Mouse (Mus musculus): ENCODE measurements around the gene Gm45140.

Gene Gm45140

DNA sequence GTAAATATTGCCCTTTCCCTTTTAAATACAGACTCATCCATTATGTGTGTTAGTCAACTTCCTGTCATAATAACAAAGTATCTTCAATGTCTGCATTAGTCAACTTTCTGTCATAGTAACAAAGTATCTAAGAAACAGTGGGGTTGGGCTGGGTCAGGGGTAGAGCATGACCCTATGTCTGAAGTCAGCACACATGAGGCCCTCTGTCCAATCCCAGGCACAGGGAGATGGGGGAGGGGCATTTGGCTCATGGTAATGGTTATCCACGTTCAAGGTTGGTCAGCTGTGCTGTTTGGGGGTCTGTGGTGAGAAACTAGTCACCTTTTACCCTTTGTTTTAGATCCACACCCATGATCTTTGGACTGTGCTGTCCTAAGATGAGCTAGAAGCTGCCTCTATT is 90.3 kb downstream of the Gm45140 start:
- peak in 1 of 2 experiments; percentile 58 for DNase-seq (ENCODE audit: inconsistent age in 2 of 2, low spot score in 1 of 2)

DNA sequence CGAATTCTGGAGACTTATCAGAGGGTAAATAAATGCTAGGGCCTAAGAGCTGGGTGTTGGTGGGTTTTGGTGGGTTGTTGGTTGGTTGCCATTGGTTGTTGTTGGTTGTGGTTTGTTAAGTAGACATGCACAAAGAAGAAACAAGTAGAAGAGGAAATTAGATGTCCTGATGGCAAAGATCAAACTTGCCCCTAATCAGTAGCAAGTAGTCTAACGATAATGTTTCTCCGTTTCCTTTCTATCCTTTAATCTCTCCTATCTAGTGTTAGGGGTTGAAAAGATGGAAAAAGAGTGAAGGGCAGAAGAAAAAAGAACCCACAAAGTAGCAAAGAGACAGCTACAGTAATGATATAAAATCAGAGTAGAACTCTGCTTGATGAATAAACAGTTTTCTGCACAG is 91.0 kb downstream of the Gm45140 start:
- no peak for DNase-seq (ENCODE audit: inconsistent age in 2 of 2, low spot score in 1 of 2)

DNA sequence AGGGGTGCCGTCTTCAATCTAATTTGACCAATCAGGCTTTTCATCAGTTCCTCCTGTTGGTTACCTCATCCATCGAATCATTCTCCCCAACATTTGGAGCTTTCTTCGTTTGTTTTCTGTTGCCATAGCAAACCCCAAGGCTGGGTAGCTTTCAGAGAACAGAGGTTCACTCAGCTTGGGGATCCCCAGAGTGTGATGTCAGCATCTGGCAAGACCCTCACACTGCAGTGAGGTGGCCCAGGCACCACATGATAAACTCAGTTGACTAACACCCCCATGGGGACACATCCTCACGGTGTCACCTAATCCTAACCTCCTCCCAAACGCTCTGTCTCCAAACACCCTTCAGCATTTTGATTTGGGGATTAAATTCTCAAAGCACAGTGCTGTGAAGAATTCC is 92.3 kb downstream of the Gm45140 start:
- DNase-seq (ENCODE audit: inconsistent age in 2 of 2, low spot score in 1 of 2) = no peak

DNA sequence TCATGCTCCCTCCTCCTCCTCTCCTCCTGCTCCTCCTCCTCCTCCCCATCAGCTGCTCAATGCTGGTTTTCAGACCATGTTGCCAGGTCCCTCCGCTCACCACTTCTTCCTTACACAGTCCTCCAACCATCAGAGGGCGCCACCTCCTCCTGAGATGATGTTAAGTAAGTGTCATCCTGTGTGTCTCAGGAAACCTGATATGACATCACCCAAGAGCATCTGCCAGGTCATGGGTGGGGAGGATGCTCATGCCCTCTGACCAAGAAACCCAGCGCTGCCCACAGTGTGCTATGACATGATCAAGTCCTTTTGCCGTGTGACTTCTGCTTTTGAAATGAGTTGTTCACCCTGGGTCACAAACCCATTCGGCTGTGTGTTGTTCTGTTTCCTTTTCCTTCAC is 92.8 kb downstream of the Gm45140 start:
- DNase-seq (ENCODE audit: inconsistent age in 2 of 2, low spot score in 1 of 2) = no peak

DNA sequence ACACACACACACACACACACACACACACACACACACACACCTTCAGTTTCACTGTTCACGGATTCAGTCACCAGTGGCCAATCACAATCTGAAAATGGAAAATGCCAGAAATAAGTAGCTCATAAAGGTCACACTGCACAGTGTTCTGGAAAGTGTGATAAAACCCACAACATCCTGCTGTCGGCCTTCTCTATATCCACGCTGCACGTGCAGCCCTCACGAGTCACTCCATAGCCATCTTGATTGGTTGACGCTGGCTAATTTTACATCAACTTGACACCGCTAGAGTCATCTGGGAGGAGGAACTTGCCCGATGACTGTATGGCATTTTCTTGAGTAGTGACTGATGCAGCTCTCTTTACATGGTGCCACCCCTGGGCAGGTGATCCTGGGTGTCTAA is 93.6 kb downstream of the Gm45140 start:
- DNase-seq (ENCODE audit: inconsistent age in 2 of 2, low spot score in 1 of 2) = no peak

DNA sequence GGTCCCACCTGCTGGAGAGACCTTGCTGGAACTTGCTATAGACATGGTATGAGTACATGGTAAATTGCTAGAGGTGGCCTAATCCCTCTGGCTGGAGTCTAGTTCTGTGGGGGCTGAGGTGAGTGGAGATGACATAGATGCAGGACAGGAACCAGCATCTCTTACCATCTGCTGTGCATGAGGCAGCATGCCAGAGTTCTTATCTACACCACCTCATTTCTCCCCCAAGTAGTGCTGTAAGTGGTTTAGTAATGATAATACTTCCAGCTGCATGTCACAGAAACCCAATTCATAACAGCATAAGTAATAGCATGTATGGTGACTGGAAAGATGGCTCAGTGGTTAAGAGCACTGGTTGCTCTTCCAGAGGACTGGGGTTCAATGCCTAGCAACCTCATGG is 95.1 kb downstream of the Gm45140 start:
- no peak for DNase-seq (ENCODE audit: inconsistent age in 2 of 2, low spot score in 1 of 2)

DNA sequence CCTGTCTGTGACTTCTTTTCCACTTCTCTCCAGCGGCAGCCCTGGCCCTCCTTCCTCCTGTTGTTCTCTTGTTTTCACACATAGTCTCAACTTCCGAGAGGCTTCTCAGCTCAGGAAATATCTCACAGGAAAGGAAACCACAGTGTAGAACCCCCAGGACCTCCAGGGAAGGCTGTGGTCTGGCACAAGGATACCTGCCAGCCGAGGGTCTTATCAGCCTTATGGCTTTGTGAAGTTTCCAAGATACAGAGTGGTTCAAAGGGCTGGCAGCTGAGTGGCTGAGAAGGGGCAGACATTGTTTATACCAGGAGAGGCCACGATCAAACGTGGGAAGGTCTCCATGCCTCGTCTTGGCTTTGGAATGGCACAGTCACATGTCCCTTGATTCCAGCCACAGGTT is 95.7 kb downstream of the Gm45140 start:
- no peak for DNase-seq (ENCODE audit: inconsistent age in 2 of 2, low spot score in 1 of 2)

Measured in adrenal gland, adult (tissue).